Mouse (Mus musculus): ENCODE measurements at regions not wholly inside any gene's neighbourhood (a gene's known extent, or its start where the extent isn't known, plus 50 kb on each side); places are given as distances from the start of the nearest gene placed in this dataset.

DNA sequence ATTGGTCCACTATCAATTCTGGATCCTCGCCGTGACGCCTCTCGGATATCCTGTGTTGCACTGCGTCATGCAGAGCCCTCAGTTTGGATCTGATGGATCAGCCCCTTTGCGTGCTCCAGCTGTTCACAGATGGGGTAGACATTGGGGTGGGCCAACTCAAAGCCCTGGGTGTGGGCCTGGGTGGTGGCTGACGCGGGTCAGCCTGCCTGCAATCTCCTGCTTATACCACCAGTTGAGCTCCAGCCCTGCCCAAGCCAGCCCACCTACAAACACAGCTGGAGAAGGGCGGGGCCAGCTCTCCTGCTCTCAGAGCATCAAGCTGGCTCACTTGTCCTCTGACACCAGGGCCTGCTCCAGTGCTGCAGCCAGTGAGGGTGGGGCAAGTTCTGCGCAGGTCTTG is 73.1 kb downstream of the Rps15a start:
- no peak for TF ChIP-seq FOSL1 (IDR thresholded peaks at IDR 0.05; ENCODE audit: insufficient read depth, low read length, poor library complexity, severe bottlenecking)
- TF ChIP-seq MYOG (IDR thresholded peaks at IDR 0.05; ENCODE audit: control insufficient read depth, extremely low read depth, insufficient read length), result no peak
- Histone ChIP-seq H3K79me2 (ENCODE audit: control insufficient read depth, insufficient read depth) (no peaks in the 10 kb centered on the region), H3K27me3 (ENCODE audit: control insufficient read depth, insufficient read depth, insufficient read length) (no peaks in the 10 kb centered on the region), H3K36me3 (ENCODE audit: control insufficient read depth, insufficient read depth) (no peaks in the 10 kb centered on the region), H3ac (ENCODE audit: control insufficient read depth, insufficient read length, low read depth) (no peak overlapping the region), H3K79me3 (ENCODE audit: low read depth) (no peaks in the 10 kb centered on the region), H3K4me3 (ENCODE audit: insufficient read depth, poor library complexity, severe bottlenecking) (no peak overlapping the region)

DNA sequence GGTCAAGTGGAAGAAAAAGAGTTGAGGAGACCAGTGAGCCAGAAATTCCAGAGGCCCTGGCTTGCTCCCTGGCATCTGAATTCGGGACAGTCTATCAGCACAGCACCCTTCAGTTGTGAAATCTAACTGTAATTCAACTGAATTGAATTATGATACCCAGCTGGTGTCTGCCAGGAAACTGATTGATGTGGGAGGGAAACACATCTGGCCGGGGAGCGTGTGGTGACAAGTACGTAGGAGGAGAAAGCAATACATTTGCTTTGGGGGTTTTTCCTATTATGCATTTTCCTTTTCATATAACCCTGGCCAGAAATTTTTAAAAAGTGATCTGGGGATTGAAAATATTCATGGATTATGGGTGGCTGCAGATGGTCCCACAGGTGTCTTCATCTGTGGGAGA is 76.1 kb downstream of the Rps15a start:
- Histone ChIP-seq H3K79me3 (ENCODE audit: low read depth) (no peaks in the 10 kb centered on the region), H3K36me3 (ENCODE audit: control insufficient read depth, insufficient read depth) (no peaks in the 10 kb centered on the region), H3K79me2 (ENCODE audit: control insufficient read depth, insufficient read depth) (no peaks in the 10 kb centered on the region), H3ac (ENCODE audit: control insufficient read depth, insufficient read length, low read depth) (no peak overlapping the region), H3K27me3 (ENCODE audit: control insufficient read depth, insufficient read depth, insufficient read length) (no peaks in the 10 kb centered on the region), H3K4me3 (ENCODE audit: insufficient read depth, poor library complexity, severe bottlenecking) (no peak overlapping the region)
- no peak for TF ChIP-seq CTCF (IDR thresholded peaks at IDR 0.05; ENCODE audit: control insufficient read depth, insufficient read depth, insufficient read length)
- no peak for TF ChIP-seq MYOG (IDR thresholded peaks at IDR 0.05; ENCODE audit: control insufficient read depth, extremely low read depth, insufficient read length)
- no peak for TF ChIP-seq MAX (IDR thresholded peaks at IDR 0.05)
- no peak for TF ChIP-seq USF1 (IDR thresholded peaks at IDR 0.05; ENCODE audit: low read depth)
- no peak for TF ChIP-seq FOSL1 (IDR thresholded peaks at IDR 0.05; ENCODE audit: insufficient read depth, low read length, poor library complexity, severe bottlenecking)
- no peak for TF ChIP-seq CEBPB (IDR thresholded peaks at IDR 0.05; ENCODE audit: low read depth)
- TF ChIP-seq MYOD1 (IDR thresholded peaks at IDR 0.05; ENCODE audit: control insufficient read depth, insufficient read length, low read depth), result no peak

DNA sequence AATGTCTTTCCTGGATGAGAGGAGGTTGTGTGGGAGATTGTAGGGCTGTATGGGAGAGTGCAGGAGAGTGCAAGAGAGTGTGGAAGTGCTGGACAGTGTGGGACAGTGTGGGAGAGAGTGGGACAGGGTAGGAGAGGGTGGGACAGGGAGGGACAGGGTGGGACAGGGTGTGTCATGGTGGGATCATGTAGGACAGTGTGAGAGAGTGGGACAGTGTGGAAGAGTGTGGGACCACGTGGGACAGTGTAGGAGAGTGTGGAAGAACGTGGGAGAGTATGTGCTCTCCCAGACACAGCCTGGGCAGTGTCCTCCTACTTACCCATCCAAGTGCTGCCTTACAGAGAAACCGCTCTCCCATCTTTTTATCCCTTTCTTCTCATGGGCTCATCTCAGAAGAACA is 78.9 kb downstream of the Rps15a start:
- Histone ChIP-seq H3K79me2 (ENCODE audit: control insufficient read depth, insufficient read depth) (no peaks in the 10 kb centered on the region), H3K36me3 (ENCODE audit: control insufficient read depth, insufficient read depth) (no peaks in the 10 kb centered on the region), H3K4me3 (ENCODE audit: insufficient read depth, poor library complexity, severe bottlenecking) (no peak overlapping the region), H3K27me3 (ENCODE audit: control insufficient read depth, insufficient read depth, insufficient read length) (no peaks in the 10 kb centered on the region), H3K79me3 (ENCODE audit: low read depth) (no peaks in the 10 kb centered on the region), H3ac (ENCODE audit: control insufficient read depth, insufficient read length, low read depth) (no peak overlapping the region)
- TF ChIP-seq CTCF (IDR thresholded peaks at IDR 0.05; ENCODE audit: control insufficient read depth, insufficient read depth, insufficient read length), result no peak
- no peak for TF ChIP-seq CEBPB (IDR thresholded peaks at IDR 0.05; ENCODE audit: low read depth)
- TF ChIP-seq MYOD1 (IDR thresholded peaks at IDR 0.05; ENCODE audit: control insufficient read depth, insufficient read length, low read depth), result no peak
- TF ChIP-seq MYOG (IDR thresholded peaks at IDR 0.05; ENCODE audit: control insufficient read depth, extremely low read depth, insufficient read length), result no peak
- no peak for TF ChIP-seq USF1 (IDR thresholded peaks at IDR 0.05; ENCODE audit: low read depth)
- no peak for TF ChIP-seq FOSL1 (IDR thresholded peaks at IDR 0.05; ENCODE audit: insufficient read depth, low read length, poor library complexity, severe bottlenecking)
- no peak for TF ChIP-seq MAX (IDR thresholded peaks at IDR 0.05)

DNA sequence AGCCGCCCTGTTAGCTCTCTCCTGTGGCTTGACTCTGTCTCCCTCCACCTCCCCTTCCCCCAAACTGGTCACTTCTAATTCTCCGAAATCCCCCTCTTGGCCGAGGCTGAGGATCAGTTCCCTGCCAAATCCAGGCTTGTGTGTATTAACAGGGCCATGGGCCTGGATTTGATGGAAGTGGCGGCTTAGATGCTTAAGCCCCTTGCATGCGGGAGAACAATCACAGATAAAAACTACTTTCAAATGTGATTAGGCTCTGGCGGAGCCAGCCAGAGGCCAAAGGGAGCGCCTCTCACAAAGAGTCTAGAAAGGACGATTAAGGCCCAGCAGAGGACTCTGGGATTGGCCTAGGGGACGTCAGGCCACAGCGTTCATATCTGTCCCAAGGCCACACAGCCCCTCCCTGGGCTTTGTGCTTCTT is 89.9 kb downstream of the Rps15a start:
- Histone ChIP-seq H3K4me3 (ENCODE audit: insufficient read depth, poor library complexity, severe bottlenecking) (no peak overlapping the region), H3ac (ENCODE audit: control insufficient read depth, insufficient read length, low read depth) (no peak overlapping the region), H3K36me3 (ENCODE audit: control insufficient read depth, insufficient read depth) (no peaks in the 10 kb centered on the region), H3K79me2 (ENCODE audit: control insufficient read depth, insufficient read depth) (no peaks in the 10 kb centered on the region), H3K27me3 (ENCODE audit: control insufficient read depth, insufficient read depth, insufficient read length) (no peaks in the 10 kb centered on the region), H3K79me3 (ENCODE audit: low read depth) (no peaks in the 10 kb centered on the region)
- TF ChIP-seq USF1 (IDR thresholded peaks at IDR 0.05; ENCODE audit: low read depth) (no peak), MAX (IDR thresholded peaks at IDR 0.05) (no peak), FOSL1 (IDR thresholded peaks at IDR 0.05; ENCODE audit: insufficient read depth, low read length, poor library complexity, severe bottlenecking) (no peak), MYOG (IDR thresholded peaks at IDR 0.05; ENCODE audit: control insufficient read depth, extremely low read depth, insufficient read length) (no peak), CEBPB (IDR thresholded peaks at IDR 0.05; ENCODE audit: low read depth) (no peak), MYOD1 (IDR thresholded peaks at IDR 0.05; ENCODE audit: control insufficient read depth, insufficient read length, low read depth) (no peak), CTCF (IDR thresholded peaks at IDR 0.05; ENCODE audit: control insufficient read depth, insufficient read depth, insufficient read length) (no peak)

DNA sequence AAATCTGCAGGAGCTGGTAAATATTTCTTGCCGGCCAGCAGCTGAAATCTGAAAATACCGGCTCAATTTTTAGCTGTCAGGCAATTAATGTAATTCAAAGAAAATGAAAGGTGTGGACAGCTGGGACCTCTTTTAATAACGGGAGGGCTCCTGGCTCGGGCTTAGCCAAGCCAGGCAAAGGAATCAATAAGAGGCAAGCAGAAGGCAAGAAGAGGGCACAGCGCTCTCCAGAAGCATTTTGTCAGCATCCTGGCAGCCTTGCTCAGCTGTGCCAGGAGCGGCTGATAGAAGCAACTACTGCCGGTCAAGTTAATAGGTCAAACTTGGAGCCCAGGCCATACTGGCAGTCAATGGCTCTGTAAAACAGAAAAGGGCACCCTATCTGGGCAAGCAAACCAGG is 111.4 kb downstream of the Rps15a start:
- Histone ChIP-seq H3K4me3 (ENCODE audit: insufficient read depth, poor library complexity, severe bottlenecking) (no peak overlapping the region), H3K79me2 (ENCODE audit: control insufficient read depth, insufficient read depth) (no peaks in the 10 kb centered on the region), H3K79me3 (ENCODE audit: low read depth) (no peaks in the 10 kb centered on the region), H3K27me3 (ENCODE audit: control insufficient read depth, insufficient read depth, insufficient read length) (no peaks in the 10 kb centered on the region), H3K36me3 (ENCODE audit: control insufficient read depth, insufficient read depth) (no peaks in the 10 kb centered on the region), H3ac (ENCODE audit: control insufficient read depth, insufficient read length, low read depth) (no peak overlapping the region)
- no peak for TF ChIP-seq CEBPB (IDR thresholded peaks at IDR 0.05; ENCODE audit: low read depth)
- TF ChIP-seq FOSL1 (IDR thresholded peaks at IDR 0.05; ENCODE audit: insufficient read depth, low read length, poor library complexity, severe bottlenecking), result no peak
- no peak for TF ChIP-seq MYOD1 (IDR thresholded peaks at IDR 0.05; ENCODE audit: control insufficient read depth, insufficient read length, low read depth)
- no peak for TF ChIP-seq USF1 (IDR thresholded peaks at IDR 0.05; ENCODE audit: low read depth)
- no peak for TF ChIP-seq CTCF (IDR thresholded peaks at IDR 0.05; ENCODE audit: control insufficient read depth, insufficient read depth, insufficient read length)
- TF ChIP-seq MAX (IDR thresholded peaks at IDR 0.05), result no peak
- TF ChIP-seq MYOG (IDR thresholded peaks at IDR 0.05; ENCODE audit: control insufficient read depth, extremely low read depth, insufficient read length), result no peak

DNA sequence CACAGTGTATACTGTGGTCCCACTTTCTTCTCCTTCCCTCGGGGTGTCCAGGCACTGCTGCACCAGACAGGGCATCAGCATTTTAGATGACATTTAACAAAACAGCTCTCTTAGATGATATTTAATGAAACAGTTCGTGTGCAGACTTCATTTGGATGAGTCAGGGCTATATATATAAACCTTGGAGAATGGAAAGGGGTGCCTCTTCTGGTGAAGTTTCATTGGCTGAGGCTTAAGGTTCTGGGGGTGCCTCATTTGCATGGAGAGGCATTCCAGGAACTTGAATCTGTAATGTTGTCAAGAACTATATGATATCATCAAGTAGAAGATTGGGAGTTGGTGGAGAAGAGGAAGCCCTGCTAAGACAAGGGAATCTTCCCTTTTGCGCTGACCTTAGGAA is 114.1 kb downstream of the Rps15a start:
- Histone ChIP-seq H3K79me3 (ENCODE audit: low read depth) (no peaks in the 10 kb centered on the region), H3K36me3 (ENCODE audit: control insufficient read depth, insufficient read depth) (no peaks in the 10 kb centered on the region), H3ac (ENCODE audit: control insufficient read depth, insufficient read length, low read depth) (no peak overlapping the region), H3K4me3 (ENCODE audit: insufficient read depth, poor library complexity, severe bottlenecking) (no peak overlapping the region), H3K27me3 (ENCODE audit: control insufficient read depth, insufficient read depth, insufficient read length) (no peaks in the 10 kb centered on the region), H3K79me2 (ENCODE audit: control insufficient read depth, insufficient read depth) (no peaks in the 10 kb centered on the region)
- no peak for TF ChIP-seq CEBPB (IDR thresholded peaks at IDR 0.05; ENCODE audit: low read depth)
- no peak for TF ChIP-seq USF1 (IDR thresholded peaks at IDR 0.05; ENCODE audit: low read depth)
- no peak for TF ChIP-seq MYOG (IDR thresholded peaks at IDR 0.05; ENCODE audit: control insufficient read depth, extremely low read depth, insufficient read length)
- no peak for TF ChIP-seq MYOD1 (IDR thresholded peaks at IDR 0.05; ENCODE audit: control insufficient read depth, insufficient read length, low read depth)
- TF ChIP-seq CTCF (IDR thresholded peaks at IDR 0.05; ENCODE audit: control insufficient read depth, insufficient read depth, insufficient read length), result no peak
- TF ChIP-seq MAX (IDR thresholded peaks at IDR 0.05), result no peak
